Mouse (Mus musculus) B cell, adult 2 months (primary cell): Measurements from ENCODE around the gene Fam174a.

Experiments used
- DNase-seq, 2 experiments: peaks; one replicate each; pipeline ENCODE4 v3.0.0; 2022

The Fam174a gene

DNA sequence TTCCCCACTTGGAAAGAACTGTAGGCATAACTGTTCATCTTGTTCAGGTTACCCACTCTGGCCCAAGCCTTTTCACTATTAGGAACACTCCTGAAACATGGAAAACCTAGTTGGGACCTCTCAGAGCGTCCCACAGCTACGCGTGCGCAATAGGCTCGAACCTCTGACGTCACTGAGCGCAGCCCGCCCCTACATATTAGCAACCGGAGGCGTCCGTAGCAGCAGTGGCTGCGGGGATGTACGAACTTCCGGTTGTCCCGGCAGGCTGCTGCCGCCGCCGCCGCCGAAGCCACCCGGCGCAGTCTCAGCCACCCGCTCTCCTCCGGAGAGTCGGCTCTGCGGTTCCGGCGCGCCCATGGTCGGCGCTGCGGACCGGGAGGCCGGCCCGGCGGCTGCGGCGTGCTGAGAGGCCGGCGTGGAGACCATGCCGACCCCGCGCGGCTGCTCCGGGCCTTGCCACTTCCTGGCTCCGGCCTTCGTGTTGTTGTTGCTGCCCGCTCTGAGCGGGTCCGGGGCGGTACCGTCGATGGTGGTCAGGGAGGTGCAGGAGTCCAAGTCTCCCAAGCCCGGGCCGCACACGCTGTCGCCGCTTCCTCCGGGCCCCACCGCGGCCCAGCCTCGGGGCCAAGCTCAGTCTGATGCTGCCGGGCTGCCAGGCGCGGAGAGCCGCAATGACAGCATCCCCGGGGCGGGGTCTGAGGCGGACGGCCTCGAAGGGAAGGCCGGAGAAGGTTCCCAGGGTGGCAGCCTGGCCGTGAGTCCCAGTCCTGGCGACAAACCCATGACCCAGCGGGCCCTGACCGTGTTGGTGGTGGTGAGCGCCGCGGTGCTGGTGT, at the start of gene Fam174a:
Gene Fam174a (plus strand): TSS at position 231 of the 836 bp plus-strand sequence.
- peak; percentile 94 for DNase-seq

- no peak for DNase-seq
Observed at GRCm38 (mm10) chr1:95263843-95264242, 49.6 kb upstream of the Fam174a start.

- DNase-seq, result peak; percentile 7 to 8
Observed at GRCm38 (mm10) chr1:95267950-95268724, 45.3 kb upstream of the Fam174a start.

GRCm38 (mm10) chr1:95273321-95273720, 40.1 kb upstream of the Fam174a start:
- no peak for DNase-seq

DNA sequence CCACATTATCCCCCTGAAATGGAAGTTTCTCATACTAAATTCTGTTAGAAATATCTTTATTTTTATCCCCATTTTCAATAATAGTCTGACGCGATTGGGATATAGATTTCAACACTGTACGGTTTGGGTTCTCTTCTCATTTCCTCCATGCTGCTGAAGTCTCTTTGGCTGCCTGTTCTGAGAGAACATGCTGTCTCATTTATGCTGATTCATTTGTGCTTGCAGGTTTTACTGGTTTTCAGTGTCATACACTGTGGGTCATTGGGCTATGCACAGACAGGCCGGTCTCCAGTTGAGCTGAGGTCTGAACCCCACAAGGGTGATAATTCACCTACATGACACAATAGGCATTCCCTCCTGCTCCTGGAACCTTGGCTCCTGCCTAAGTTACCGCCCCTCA, 5.1 kb upstream of the Fam174a start:
- DNase-seq, result no peak

DNA sequence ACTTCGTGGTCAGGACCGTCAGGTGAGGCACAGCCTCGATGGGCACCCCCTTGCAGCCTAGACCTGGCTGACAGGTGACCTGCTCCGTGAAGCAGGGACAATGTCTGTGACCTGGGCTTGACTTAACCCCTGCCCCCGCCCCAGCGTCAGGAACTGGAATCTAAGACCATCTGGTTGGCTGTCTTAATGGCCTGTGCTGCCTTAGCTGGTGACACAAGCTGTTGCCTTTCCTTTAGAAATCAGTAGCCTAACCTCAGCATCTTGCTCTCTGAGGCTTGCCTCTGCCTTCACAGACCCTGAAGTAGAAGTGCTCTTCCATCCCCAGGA, 769 bp downstream of the Fam174a start:
- DNase-seq, result no peak

- DNase-seq, result no peak
Observed at GRCm38 (mm10) chr1:95315981-95316380, 2.6 kb downstream of the Fam174a start.

- no peak for DNase-seq
Observed at GRCm38 (mm10) chr1:95322219-95322618, 8.8 kb downstream of the Fam174a start.

DNA sequence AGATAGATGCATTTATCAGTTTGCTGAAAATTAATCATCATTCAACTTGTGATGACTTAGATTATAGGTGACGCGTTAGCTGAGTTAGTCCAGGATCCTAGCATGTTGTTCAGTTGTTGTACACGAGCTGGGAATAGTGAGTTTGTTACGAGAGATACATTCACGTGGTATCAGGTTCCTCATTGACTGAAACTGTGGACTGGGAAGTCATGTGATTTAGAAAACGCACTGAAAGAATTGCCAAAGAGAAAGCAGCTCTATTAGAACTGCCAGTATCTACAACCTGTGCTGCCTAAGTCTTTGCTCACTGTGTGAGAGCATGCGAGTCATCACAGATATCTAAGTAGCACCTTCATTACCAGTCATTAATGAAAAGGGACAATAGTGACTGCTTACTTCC, 9.6 kb downstream of the Fam174a start:
- peak in 1 of 2 experiments; percentile 12 for DNase-seq

GRCm38 (mm10) chr1:95326856-95327255, 13.4 kb downstream of the Fam174a start:
- no peak for DNase-seq

DNA sequence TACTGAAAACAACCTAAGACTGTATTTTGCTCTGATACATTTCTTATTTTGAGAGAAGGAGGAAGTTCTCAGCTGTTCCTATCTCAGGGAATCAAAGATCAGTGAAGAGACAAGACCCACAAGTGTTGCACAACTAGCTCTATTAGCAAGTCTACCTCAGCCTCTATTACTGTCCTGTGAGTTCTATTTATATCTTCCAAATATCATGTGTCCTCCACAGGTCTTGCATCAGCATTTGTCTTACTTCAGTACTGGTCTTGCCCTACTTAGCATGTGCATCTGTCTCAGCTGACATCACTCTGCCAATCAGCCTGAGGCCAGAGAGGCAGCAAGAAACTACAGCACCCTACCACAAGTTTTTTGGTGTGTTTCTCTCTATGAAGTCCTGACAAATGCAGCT, 26.2 kb downstream of the Fam174a start:
- DNase-seq, result no peak

DNA sequence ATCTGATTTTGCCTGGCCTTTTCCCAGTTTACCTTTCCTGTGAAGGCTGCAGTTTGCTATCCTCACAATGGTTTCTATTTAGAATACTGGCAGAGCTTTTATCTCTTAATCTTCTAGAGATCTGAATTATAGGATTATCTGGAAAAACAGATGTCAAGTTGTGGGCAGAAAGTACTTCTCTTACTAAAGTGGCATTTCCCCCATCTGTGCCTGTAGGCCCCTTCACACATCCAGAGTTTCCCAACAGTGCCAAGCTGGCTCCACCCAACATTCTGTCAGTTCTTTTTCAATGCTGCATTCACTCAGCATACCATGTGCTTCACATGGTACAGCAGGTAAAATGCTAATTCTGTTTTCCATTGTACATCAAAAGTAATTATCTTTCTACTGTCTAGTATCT, 28.8 kb downstream of the Fam174a start:
- DNase-seq, result no peak

DNA sequence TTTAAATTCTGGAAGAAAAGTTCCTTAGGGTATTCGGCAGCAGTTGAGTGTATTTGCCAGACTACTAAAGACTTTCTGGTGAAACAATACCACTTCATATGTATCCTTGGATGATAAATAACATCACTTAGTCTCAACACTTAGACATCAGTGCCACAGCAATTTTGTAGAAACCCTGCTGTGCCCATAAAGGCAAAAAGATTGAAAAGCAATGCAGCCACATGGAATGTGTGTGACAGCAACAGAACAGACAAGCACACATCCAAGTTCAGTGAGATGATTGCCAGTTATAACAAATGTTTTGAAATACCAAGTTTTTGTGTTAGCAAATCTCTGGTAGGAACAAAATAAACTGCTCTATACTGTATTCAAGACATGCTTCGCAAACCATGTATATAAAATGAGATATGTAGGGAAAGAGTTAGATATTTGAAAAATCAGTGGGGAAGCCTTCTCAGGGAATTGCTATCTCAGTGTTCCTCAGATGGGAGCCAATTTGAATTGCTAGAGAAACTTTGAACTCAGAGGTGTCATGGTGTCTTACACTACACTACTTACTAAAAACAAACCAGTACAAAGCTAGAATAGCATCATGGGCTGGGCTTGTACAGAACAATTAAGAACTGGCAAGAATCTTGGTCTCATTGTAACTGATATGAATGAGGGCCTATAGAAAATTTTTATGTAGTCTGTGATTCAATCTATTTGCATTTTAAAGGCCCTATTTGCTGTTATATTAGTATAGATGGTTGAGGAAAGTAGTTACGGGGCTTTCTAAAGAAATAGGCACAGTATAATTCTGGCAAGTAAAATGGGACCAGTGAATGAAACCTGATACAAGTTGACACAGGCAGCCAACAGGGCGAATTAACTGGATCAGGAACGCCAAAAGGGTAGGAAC, 30.4 kb downstream of the Fam174a start:
- DNase-seq, result no peak

DNA sequence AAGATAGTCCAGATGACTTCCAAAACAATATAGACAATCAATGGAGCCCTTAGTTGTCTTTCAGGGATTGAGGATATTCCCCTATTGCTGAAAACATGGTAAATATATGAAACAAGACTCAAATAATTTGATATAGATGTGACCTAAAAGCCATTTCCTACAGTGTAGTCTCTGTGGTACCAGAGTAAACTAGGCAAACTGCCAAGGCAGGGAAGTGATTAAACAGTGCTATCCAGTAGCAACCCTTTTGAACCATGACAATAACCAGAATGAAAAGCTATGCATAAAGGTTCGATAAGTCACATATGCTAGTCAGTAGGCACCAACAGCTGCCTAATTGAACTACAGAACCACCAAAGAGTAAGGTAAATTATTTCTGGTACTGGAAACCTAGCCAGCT, 40.7 kb downstream of the Fam174a start:
- DNase-seq, result no peak

GRCm38 (mm10) chr1:95356904-95357303, 43.5 kb downstream of the Fam174a start:
- DNase-seq, result no peak

DNA sequence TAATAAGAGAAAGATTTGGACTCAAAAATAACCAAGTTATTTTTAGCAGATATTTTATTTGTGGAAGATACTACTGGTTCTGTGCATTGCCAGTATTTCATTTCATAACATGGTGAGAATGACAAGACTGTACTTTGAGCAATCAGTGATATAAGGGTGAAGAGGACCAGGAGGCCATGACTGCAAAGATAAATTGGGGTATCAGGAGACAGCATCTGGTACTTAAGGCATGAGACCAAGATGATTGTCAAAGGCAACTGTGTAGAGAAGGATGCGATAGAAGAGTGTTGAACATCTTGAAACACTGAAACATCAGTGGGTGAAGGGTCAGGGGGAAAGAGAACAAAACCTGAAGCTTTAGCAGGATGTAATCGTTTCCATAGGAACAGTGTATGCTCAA, 50.3 kb downstream of the Fam174a start:
- no peak for DNase-seq

- DNase-seq, result no peak
Observed at GRCm38 (mm10) chr1:95366616-95367373, 53.4 kb downstream of the Fam174a start.

- DNase-seq, result no peak
Observed at GRCm38 (mm10) chr1:95367748-95368147, 54.3 kb downstream of the Fam174a start.

DNA sequence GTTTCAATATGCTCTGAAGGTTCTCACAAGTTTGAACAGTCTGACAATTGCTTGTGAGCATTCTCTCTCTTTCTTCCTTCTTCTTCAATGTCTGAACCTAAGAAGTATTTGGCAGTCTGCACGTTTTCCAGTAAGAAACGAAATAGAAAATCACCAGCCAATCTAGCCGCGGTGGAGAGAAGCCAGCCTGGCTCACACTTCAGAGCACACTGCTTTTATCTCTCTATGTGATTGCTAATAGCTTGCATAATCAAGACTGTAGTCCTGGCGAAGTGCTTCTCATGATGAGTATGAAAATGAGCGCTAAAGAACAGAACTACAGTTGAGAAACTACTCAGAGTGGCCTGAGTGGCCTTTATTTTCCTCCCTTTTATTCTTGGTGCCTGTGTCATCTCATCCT, 62.0 kb downstream of the Fam174a start:
- DNase-seq, result no peak

DNA sequence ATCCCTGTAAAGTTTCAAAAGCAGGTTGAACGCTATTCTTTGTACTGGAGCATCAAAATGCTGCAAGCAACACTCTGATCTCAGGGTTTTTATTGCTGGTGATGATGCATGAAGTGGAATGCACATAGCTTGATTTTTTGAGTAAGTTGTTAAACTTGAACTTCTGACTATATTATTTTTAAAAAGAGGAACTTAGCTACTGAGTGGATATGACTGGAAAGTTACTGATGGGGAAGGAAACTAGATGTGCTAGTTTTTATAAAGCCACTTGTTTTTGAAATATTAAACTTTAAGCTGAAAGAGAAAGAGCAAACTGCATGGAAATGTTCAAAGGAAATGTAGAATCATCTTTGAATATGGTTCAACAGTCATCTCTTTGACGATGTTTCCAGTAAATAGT, 67.6 kb downstream of the Fam174a start:
- DNase-seq, result no peak
